Mouse (Mus musculus): ENCODE results near the gene Sh3gl2. TPM values are rescaled to one million over a fixed set of nuclear protein-coding genes. Genes with fewer than 3 reads are reported as not detected.

Gene Sh3gl2
- polyA plus RNA-seq, 2 experiments = 0.10 TPM; not detected in 1

GRCm38 (mm10) chr4:85260687-85261658, 56.0 kb downstream of the Sh3gl2 start:
- Histone ChIP-seq H3K4me2 (ENCODE audit: low read depth) (no peak overlapping the region), H3K9ac (replicated peaks) (no peak overlapping the region), H3K9me3 (ENCODE audit: control insufficient read depth, low read length) (no peaks in the 10 kb centered on the region), H3K36me3 (replicated peaks; ENCODE audit: control insufficient read depth, insufficient read depth, low read depth) (no peaks in the 10 kb centered on the region), H3K27ac (no peak overlapping the region), H3K4me1 (replicated peaks; ENCODE audit: control insufficient read depth in 2 of 2, insufficient read depth in 2 of 2, low read length in 1 of 2) (no peaks in the 10 kb centered on the region), H3K4me3 (ENCODE audit: insufficient read depth in 1 of 2, low read depth in 2 of 2, low read length in 2 of 2) (no peak overlapping the region), H3K27me3 (ENCODE audit: control insufficient read depth, insufficient read depth, low read length) (no peaks in the 10 kb centered on the region)
- no peak for TF ChIP-seq EP300 (IDR thresholded peaks at IDR 0.05; ENCODE audit: low read depth)
- no peak for TF ChIP-seq CTCF (IDR thresholded peaks at IDR 0.05; ENCODE audit: low read depth)
- WGBS (ENCODE audit: insufficient replicate concordance) = 69% methylated on average over 12 of the region's 12 CpGs
- no peak for DNase-seq (ENCODE audit: low read depth in 3 of 3, low spot score in 3 of 3)
- ATAC-seq (ENCODE audit: insufficient read depth) = no peak

DNA sequence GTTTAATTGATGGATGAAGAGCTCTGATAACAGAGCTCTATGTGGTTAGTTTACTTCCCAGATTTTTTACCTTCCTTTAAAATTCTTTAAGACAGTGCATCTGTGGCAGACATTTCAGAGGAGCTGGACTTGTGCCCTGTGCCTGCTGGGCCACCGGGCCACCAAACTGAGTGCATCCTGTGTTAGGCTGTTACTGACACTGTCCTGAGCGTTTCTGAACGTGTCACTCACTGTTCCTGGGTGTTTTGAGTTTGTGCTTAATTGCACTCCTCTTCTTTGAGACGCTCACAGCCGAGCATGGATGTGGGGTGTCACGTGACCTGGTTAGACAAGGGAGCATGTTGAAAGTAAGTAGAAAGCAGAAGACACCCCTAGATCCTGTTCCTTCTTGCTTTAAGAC, 57.2 kb downstream of the Sh3gl2 start:
- Histone ChIP-seq H3K36me3 (replicated peaks; ENCODE audit: control insufficient read depth, insufficient read depth, low read depth) (no peaks in the 10 kb centered on the region), H3K9ac (replicated peaks) (no peak overlapping the region), H3K4me1 (replicated peaks; ENCODE audit: control insufficient read depth in 2 of 2, insufficient read depth in 2 of 2, low read length in 1 of 2) (no peaks in the 10 kb centered on the region), H3K27me3 (ENCODE audit: control insufficient read depth, insufficient read depth, low read length) (no peaks in the 10 kb centered on the region), H3K4me2 (ENCODE audit: low read depth) (no peak overlapping the region), H3K9me3 (ENCODE audit: control insufficient read depth, low read length) (no peaks in the 10 kb centered on the region), H3K27ac (no peak overlapping the region), H3K4me3 (ENCODE audit: insufficient read depth in 1 of 2, low read depth in 2 of 2, low read length in 2 of 2) (no peak overlapping the region)
- TF ChIP-seq CTCF (IDR thresholded peaks at IDR 0.05; ENCODE audit: low read depth) = no peak
- TF ChIP-seq EP300 (IDR thresholded peaks at IDR 0.05; ENCODE audit: low read depth) = no peak
- ATAC-seq (ENCODE audit: insufficient read depth) (no peak), DNase-seq (ENCODE audit: low read depth in 3 of 3, low spot score in 3 of 3) (no peak)
- whole genome bisulfite sequencing (ENCODE audit: insufficient replicate concordance) = 53% methylated on average over 6 of the region's 6 CpGs

- Histone ChIP-seq H3K36me3 (replicated peaks; ENCODE audit: control insufficient read depth, insufficient read depth, low read depth) (no peaks in the 10 kb centered on the region), H3K9me3 (ENCODE audit: control insufficient read depth, low read length) (no peaks in the 10 kb centered on the region), H3K4me2 (ENCODE audit: low read depth) (no peak overlapping the region), H3K4me3 (ENCODE audit: insufficient read depth in 1 of 2, low read depth in 2 of 2, low read length in 2 of 2) (no peak overlapping the region), H3K27ac (no peak overlapping the region), H3K9ac (replicated peaks) (no peak overlapping the region), H3K4me1 (replicated peaks; ENCODE audit: control insufficient read depth in 2 of 2, insufficient read depth in 2 of 2, low read length in 1 of 2) (no peaks in the 10 kb centered on the region), H3K27me3 (ENCODE audit: control insufficient read depth, insufficient read depth, low read length) (no peaks in the 10 kb centered on the region)
- DNase-seq (ENCODE audit: low read depth in 3 of 3, low spot score in 3 of 3) (no peak), ATAC-seq (ENCODE audit: insufficient read depth) (no peak)
- 76% methylated on average over 13 of the region's 13 CpGs for WGBS (ENCODE audit: insufficient replicate concordance)
- TF ChIP-seq EP300 (IDR thresholded peaks at IDR 0.05; ENCODE audit: low read depth) (no peak), CTCF (IDR thresholded peaks at IDR 0.05; ENCODE audit: low read depth) (no peak)
Measured at GRCm38 (mm10) chr4:85262606-85263005, 57.7 kb downstream of the Sh3gl2 start.

GRCm38 (mm10) chr4:85267456-85267855, 62.5 kb downstream of the Sh3gl2 start:
- H3K27ac ChIP-seq = no peak overlapping the region
- no peak for ATAC-seq (ENCODE audit: insufficient read depth)
- H3K4me1 ChIP-seq (replicated peaks; ENCODE audit: control insufficient read depth in 2 of 2, insufficient read depth in 2 of 2, low read length in 1 of 2) = no peaks in the 10 kb centered on the region
- DNase-seq (ENCODE audit: low read depth in 3 of 3, low spot score in 3 of 3) = no peak
- H3K4me3 ChIP-seq (ENCODE audit: insufficient read depth in 1 of 2, low read depth in 2 of 2, low read length in 2 of 2) = no peak overlapping the region
- no peak overlapping the region for H3K9ac ChIP-seq (replicated peaks)
- TF ChIP-seq CTCF (IDR thresholded peaks at IDR 0.05; ENCODE audit: low read depth) (no peak), EP300 (IDR thresholded peaks at IDR 0.05; ENCODE audit: low read depth) (no peak)
- no peaks in the 10 kb centered on the region for H3K36me3 ChIP-seq (replicated peaks; ENCODE audit: control insufficient read depth, insufficient read depth, low read depth)
- no peaks in the 10 kb centered on the region for H3K27me3 ChIP-seq (ENCODE audit: control insufficient read depth, insufficient read depth, low read length)
- 50% methylated on average over 2 of the region's 2 CpGs for WGBS (ENCODE audit: insufficient replicate concordance)
- no peak overlapping the region for H3K4me2 ChIP-seq (ENCODE audit: low read depth)
- no peaks in the 10 kb centered on the region for H3K9me3 ChIP-seq (ENCODE audit: control insufficient read depth, low read length)

DNA sequence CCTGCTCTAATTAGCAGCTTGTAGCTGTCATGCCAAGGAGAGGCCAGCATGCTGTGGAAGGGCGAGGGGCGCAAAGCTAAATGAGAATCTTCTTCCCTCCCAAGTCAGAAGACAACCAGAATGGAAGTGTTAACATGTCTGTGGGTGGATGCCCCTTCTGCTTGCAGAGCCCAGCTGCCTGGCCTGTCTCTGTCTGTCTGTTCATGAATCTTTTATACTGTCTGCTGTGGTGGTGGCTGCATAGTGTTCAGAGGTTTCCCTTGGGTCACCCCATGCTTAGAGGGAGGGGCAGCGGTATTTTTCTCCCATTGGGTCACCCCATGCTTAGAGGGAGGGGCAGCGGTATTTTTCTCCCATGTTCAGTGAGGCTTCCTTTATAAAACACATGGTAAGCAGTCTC, 68.0 kb downstream of the Sh3gl2 start:
- H3K4me2 ChIP-seq (ENCODE audit: low read depth) = no peak overlapping the region
- no peaks in the 10 kb centered on the region for H3K4me1 ChIP-seq (replicated peaks; ENCODE audit: control insufficient read depth in 2 of 2, insufficient read depth in 2 of 2, low read length in 1 of 2)
- DNase-seq (ENCODE audit: low read depth in 3 of 3, low spot score in 3 of 3) (no peak), ATAC-seq (ENCODE audit: insufficient read depth) (no peak)
- H3K4me3 ChIP-seq (ENCODE audit: insufficient read depth in 1 of 2, low read depth in 2 of 2, low read length in 2 of 2) = no peak overlapping the region
- no peak overlapping the region for H3K9ac ChIP-seq (replicated peaks)
- H3K27ac ChIP-seq = no peak overlapping the region
- no peaks in the 10 kb centered on the region for H3K27me3 ChIP-seq (ENCODE audit: control insufficient read depth, insufficient read depth, low read length)
- WGBS (ENCODE audit: insufficient replicate concordance) = 66% methylated on average over 4 of the region's 4 CpGs
- H3K36me3 ChIP-seq (replicated peaks; ENCODE audit: control insufficient read depth, insufficient read depth, low read depth) = no peaks in the 10 kb centered on the region
- TF ChIP-seq EP300 (IDR thresholded peaks at IDR 0.05; ENCODE audit: low read depth) = no peak
- TF ChIP-seq CTCF (IDR thresholded peaks at IDR 0.05; ENCODE audit: low read depth) = no peak
- no peaks in the 10 kb centered on the region for H3K9me3 ChIP-seq (ENCODE audit: control insufficient read depth, low read length)

All from liver, embryonic 14.5 days (tissue).